Mouse (Mus musculus) kidney, adult 2 months (tissue): ENCODE results near the gene Hoxa9. TPM values are rescaled to one million over a fixed set of nuclear protein-coding genes. Genes with fewer than 3 reads are reported as not detected.
A peak's percentile ranks its signal among the peaks of the same experiment; 100 is the strongest.

Experiments used
- DNase-seq: peaks from one replicate; pipeline ENCODE4 v3.0.0; 2021
- H3K27ac ChIP-seq: fragments of 200-500 bp; 2 replicates; pipeline ENCODE4 v1.5.1; 2012; ENCODE audit warnings: low read depth, low read length, control low read depth, inconsistent platforms; ENCODE audit not compliant: insufficient read depth
- H3K27me3 ChIP-seq: fragments of 200-500 bp; replicated peaks from 2 replicates; pipeline ENCODE4 v1.6.1; 2012; ENCODE audit warnings: mild to moderate bottlenecking, moderate library complexity, low read length, inconsistent platforms; ENCODE audit not compliant: control insufficient read depth, insufficient read depth
- H3K36me3 ChIP-seq: fragments of 200-500 bp; 2 replicates; pipeline ENCODE4 v1.6.1; 2012; ENCODE audit warnings: mild to moderate bottlenecking, moderate library complexity, low read length, inconsistent platforms; ENCODE audit not compliant: control insufficient read depth, insufficient read depth
- H3K4me1 ChIP-seq: fragments of 200-500 bp; 2 replicates; pipeline ENCODE4 v1.6.1; 2011; ENCODE audit warnings: low read length; ENCODE audit not compliant: control insufficient read depth, insufficient read depth
- H3K4me3 ChIP-seq: fragments of 200-500 bp; 2 replicates; pipeline ENCODE4 v1.5.1; 2011; ENCODE audit warnings: mild to moderate bottlenecking, low read depth, low read length, control low read depth; ENCODE audit not compliant: insufficient read depth
- CTCF ChIP-seq: fragments of 200-500 bp; conservative IDR thresholded peaks from 2 replicates; pipeline ENCODE4 v1.5.1; 2011; ENCODE audit warnings: low read depth, mild to moderate bottlenecking, control low read depth, low read length, moderate library complexity, mixed read lengths; ENCODE audit not compliant: insufficient read depth, insufficient read length
- POLR2A ChIP-seq: fragments of 200-500 bp; IDR thresholded peaks from one replicate; pipeline ENCODE4 v1.6.1; 2011; ENCODE audit warnings: low read depth, low read length, control low read depth
- WGBS: fragments of 180-500 bp; shearing (Covaris S2); methylation state at CpG from one replicate; pipeline ENCODE4 v1.1.7; 2018; 5-methylcytosine and 5-hydroxymethylcytosine counted together
- polyA plus RNA-seq: library from polyadenylated mRNA; depleted of rRNA; stranded (reverse); fragments of >200 nt; gene quantifications from 2 replicates; pipeline ENCODE4 v1.2.3, GENCODE M21; 2012

The Hoxa9 gene
- polyA plus RNA-seq, 1 experiment = 36.0 TPM

- H3K27me3 ChIP-seq = peaks cover 5% of the 10 kb centered on the region; the same call in 1 of the 2 replicates
- no peak for TF ChIP-seq POLR2A
- no peak for TF ChIP-seq CTCF
- H3K4me1 ChIP-seq = no peaks in the 10 kb centered on the region
- no peak for DNase-seq
- H3K36me3 ChIP-seq = no peaks in the 10 kb centered on the region
- H3K27ac ChIP-seq = no peak overlapping the region
- WGBS = 50% methylated on average over 22 of the region's 22 CpGs
- no peak overlapping the region for H3K4me3 ChIP-seq
Observed at GRCm38 (mm10) chr6:52272766-52273655, 42.1 kb upstream of the Hoxa9 start.

DNA sequence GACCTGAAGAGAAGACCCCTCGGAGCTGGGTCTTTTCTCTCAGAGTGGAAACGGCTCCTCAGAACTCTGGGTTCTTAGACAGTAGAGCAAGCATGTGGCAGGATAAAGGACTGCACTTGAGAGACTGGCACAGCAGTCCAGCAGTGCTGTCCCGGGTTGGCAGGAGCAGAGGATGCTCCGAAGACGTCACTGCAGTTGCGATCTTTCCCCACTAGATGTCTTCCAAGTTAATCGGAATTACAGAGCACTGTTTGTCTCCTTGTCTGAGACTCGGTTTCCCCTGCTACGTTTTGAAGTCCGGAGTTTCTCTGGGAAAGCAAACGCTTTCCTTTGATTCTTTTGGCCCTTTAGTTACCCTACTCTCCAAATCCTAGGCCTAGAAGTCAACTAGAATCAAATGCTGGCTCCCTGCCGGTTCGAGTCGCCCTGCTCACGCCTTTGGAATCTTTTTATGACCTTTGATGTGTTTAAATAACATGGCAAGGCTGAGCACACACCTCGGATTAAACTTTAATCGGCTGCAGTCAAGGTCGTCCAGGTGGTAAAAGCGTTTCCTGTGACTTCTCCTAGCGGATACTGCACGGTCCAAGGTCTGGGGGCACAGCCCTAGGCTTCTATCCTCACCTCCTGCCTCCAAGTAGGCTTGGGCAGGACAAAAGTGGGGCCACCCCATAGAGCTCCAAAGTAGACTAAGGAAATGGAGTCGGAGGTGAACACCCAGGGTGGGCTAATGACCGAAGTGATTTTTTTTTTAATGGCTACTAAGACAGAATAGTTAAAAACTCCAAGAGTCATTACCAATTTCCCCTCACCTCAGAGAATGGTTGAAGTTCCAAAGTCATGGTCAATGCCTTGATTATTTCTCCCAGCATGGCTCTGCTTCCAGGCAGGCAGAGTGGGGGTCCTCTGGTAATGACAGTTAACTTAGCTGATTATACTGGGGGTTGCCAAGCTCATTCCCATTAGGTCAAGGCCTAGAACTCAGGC lies 39.9 kb upstream of the Hoxa9 start:
- no peaks in the 10 kb centered on the region for H3K36me3 ChIP-seq
- H3K27ac ChIP-seq = no peak overlapping the region
- DNase-seq = peak; percentile 79
- H3K27me3 ChIP-seq = peaks cover 9% of the 10 kb centered on the region; the same call in 1 of the 2 replicates
- TF ChIP-seq CTCF (peak; percentile 68), POLR2A (no peak)
- H3K4me1 ChIP-seq = no peaks in the 10 kb centered on the region
- no peak overlapping the region for H3K4me3 ChIP-seq
- WGBS = 13% methylated on average over 23 of the region's 23 CpGs

DNA sequence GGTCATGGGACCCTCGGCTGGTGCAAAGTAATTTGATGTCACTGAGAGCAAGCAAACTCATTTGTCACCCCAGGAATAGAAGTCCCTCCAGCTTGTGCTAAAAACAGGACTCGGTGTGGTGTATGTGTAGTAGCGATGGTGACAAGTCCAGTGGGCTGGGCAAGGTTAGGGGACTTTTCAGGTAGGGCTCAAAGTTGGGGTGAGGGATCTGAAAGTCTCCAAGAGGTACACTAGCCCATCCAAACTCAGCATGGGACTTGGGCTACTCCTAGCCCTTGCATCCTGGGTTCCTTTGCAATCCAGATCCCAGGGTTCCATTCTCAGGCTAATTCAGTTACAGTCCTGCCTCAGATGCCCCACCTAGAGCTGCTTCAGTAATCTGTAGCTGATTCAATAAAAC lies 37.9 kb upstream of the Hoxa9 start:
- Histone ChIP-seq H3K36me3 (no peaks in the 10 kb centered on the region), H3K4me1 (no peaks in the 10 kb centered on the region), H3K27ac (no peak overlapping the region), H3K27me3 (peaks cover 16% of the 10 kb centered on the region), H3K4me3 (no peak overlapping the region)
- no peak for DNase-seq
- 13% methylated on average over 3 of the region's 3 CpGs for WGBS
- TF ChIP-seq POLR2A = no peak
- TF ChIP-seq CTCF = no peak

- H3K4me1 ChIP-seq = no peaks in the 10 kb centered on the region
- H3K27ac ChIP-seq = no peak overlapping the region
- H3K4me3 ChIP-seq = no peak overlapping the region
- TF ChIP-seq POLR2A = no peak
- TF ChIP-seq CTCF = no peak
- no peaks in the 10 kb centered on the region for H3K36me3 ChIP-seq
- 21% methylated on average over 7 of the region's 7 CpGs for WGBS
- DNase-seq = no peak
- peaks cover 16% of the 10 kb centered on the region for H3K27me3 ChIP-seq
Observed at GRCm38 (mm10) chr6:52268341-52268740, 37.5 kb upstream of the Hoxa9 start.

GRCm38 (mm10) chr6:52267691-52268090 lies 36.8 kb upstream of the Hoxa9 start:
- no peak for TF ChIP-seq CTCF
- Histone ChIP-seq H3K4me1 (no peaks in the 10 kb centered on the region), H3K36me3 (no peaks in the 10 kb centered on the region), H3K27ac (no peak overlapping the region), H3K4me3 (no peak overlapping the region), H3K27me3 (peaks cover 17% of the 10 kb centered on the region)
- 21% methylated on average over 3 of the region's 3 CpGs for WGBS
- DNase-seq = no peak

DNA sequence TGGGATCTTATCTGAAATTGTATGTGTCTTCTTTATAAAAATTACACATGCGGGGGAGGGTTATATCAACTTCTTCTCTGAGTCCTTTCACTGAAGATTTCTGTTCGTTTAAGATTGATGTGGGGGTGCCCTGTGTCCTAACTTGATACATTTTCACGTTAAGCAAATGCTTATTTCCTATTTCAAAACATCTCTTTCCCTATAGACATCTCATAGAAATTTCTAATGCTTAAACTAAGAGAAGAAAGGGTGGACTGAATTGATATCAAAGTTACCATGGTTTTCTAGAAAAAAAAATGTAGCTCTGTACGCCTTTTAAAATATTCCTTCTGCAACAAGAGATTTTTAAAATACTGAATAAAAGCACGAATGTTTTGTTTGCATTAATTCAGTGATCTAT lies 36.3 kb upstream of the Hoxa9 start:
- H3K36me3 ChIP-seq = no peaks in the 10 kb centered on the region
- 27% methylated on average over 5 of the region's 5 CpGs for WGBS
- no peak overlapping the region for H3K27ac ChIP-seq
- peaks cover 22% of the 10 kb centered on the region for H3K27me3 ChIP-seq
- no peak overlapping the region for H3K4me3 ChIP-seq
- TF ChIP-seq CTCF (no peak), POLR2A (no peak)
- no peak for DNase-seq
- H3K4me1 ChIP-seq = no peaks in the 10 kb centered on the region

DNA sequence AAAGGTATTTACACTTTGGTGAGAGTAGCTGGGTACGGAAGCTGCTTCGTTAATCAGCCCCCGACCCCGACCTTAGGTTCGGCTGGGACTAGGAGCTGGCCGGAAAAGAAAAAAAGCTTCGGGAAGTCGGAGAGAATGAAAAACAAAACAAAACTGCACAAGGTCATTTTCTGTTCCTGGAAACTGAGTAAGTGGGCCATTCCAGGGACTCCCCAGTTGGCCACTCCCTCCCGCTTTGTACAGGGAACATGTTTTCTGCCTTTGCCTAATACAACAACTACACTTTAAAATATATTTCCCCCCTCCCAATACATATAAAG lies 35.7 kb upstream of the Hoxa9 start:
- DNase-seq = no peak
- H3K36me3 ChIP-seq = no peaks in the 10 kb centered on the region
- H3K4me3 ChIP-seq = no peak overlapping the region
- TF ChIP-seq CTCF = no peak
- no peak for TF ChIP-seq POLR2A
- no peak overlapping the region for H3K27ac ChIP-seq
- H3K4me1 ChIP-seq = no peaks in the 10 kb centered on the region
- WGBS = 11% methylated on average over 9 of the region's 9 CpGs
- H3K27me3 ChIP-seq = peaks cover 25% of the 10 kb centered on the region
